Mouse (Mus musculus) retina, postnatal 7 days (tissue): Measurements from ENCODE around the gene Hand2.
A peak's percentile ranks its signal among the peaks of the same experiment; 100 is the strongest.

Experiments used
- DNase-seq: peaks from one replicate; pipeline ENCODE4 v3.0.0-alpha.2; 2012; ENCODE audit warnings: low read depth, low spot score

The Hand2 gene

GRCm38 (mm10) chr8:57342386-57343090 lies 21.8 kb downstream of the Hand2 start:
- DNase-seq, result no peak

DNA sequence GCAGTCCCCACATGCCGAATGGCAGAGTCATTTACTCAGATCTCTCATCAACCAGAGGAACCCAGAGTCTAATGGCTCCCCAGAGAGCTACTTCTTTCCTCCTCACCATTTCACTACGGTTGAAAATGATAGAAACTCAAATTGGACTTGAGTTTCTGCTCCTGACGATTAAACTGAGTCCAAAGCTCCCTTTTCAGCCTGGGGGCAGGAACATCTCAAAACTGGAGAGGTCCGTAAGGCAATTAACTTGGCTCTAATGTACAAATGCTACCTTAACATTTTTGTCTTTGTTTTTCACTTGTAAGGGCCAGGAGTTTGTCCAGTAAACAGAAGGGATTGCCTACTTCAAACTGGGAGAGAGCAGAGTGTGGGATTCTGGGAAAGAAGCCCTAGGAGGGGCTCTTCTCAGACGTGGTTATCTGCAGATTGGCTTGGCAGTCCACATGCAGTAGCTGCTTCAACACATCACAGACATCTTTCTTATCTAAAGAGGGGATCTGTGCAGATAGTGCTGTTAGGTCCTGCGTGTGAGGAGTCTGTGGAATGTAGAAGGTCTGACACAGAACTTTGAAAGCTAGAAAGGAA lies 23.0 kb downstream of the Hand2 start:
- DNase-seq, result no peak

DNA sequence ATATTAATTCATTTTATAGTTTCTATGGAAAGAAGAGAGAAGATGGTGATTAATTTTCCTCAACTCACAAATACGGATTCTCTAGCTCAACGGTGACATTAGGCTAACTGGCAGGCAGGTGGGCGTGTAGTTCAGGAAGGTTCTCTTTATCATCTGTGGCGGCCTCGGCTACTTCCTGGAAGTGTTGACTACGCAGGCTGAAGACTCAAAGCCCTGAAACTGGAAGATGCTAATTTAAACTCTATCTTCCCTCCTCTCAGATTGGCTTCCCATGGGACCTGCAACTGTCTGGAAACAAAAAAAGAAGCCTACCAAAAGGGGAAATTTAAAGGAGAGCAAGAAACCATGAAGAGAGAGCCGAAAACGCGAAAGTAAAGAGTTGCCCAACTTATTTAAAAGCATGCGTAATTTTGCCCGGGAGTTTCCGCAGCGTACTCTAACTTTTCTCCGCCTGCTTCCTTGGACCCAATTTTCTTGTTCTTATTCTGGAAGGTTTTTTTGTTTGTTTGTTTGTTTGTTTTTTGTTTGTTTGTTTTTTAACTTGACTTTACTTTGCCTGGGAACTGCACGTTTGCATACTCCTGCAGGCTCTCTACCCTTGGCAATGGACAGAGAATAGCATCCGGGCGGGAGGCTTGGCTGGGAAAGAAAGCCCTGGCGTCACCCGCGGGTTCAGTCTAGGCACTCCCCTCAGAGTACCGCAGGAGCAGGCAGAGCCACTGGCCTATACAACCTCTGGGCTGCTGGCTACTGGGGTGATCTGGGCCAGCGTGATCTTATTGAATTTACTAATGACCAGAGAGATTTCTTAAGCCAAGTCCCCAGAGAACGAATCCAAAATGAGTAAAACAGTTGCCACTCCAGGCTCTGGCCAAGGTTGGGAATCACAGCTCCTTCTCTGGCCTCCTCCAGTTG lies 24.4 kb downstream of the Hand2 start:
- DNase-seq, result no peak

DNA sequence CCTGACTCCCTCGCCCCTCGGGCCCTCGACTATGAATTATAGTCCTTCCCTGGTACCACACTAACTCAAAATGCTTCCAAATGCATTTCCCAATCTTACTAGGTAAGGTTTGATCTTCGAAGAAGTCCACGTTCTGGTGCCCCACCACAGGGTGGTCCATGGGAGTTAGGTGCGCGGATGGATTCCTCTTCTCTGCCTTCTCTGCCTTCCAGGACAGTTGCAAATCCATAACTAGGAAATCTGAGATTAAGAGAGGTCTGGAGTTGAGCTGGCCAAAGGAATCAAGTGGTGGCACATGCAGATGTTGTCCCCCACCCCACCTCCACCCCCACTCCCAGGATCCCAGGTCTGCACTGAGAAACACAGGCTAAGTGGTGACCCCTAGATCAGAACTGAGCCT lies 25.6 kb downstream of the Hand2 start:
- DNase-seq, result no peak

DNA sequence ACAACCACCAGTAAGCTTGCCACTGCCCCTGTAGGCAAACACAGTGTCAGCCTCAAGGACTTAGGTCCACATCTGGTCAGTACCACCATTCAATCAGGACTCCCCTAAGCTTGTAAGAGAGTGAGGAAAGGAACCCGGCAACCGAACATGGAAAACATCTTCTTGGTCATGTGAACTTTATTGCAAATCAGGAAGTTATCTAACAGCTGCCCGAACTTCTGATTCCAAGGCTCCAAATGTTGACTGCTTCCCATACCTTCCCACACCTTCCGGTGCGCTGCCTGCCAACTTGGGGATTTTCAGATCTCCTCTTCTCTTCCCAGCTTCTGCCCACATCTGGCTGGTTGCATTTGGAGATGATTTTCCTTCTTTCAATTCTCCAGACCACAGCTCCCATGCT lies 26.4 kb downstream of the Hand2 start:
- DNase-seq, result no peak

DNA sequence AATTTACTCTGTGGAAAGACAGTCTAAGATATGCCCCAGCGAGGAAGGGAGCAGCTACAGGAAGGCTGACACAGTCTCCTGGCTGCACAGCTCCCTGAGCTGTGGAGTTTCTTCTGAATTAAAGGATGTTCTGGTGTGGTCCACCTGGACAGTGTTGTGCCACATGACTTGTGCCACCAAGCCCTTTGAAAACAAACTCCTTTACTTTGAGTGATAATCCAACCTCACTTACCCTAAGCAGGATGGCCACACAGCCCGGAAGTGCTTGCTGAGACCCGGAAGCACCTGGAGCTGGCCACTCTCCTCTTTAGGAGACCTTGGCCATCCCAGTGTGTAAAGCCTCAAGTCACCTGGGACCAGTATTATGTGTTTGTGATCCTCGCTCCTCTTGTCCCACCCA lies 27.5 kb downstream of the Hand2 start:
- no peak for DNase-seq

- no peak for DNase-seq
Measured at GRCm38 (mm10) chr8:57348866-57349520, 28.2 kb downstream of the Hand2 start.

- DNase-seq, result no peak
Measured at GRCm38 (mm10) chr8:57351861-57352260, 31.1 kb downstream of the Hand2 start.

GRCm38 (mm10) chr8:57353346-57354305 lies 32.8 kb downstream of the Hand2 start:
- peak; percentile 31 for DNase-seq

DNA sequence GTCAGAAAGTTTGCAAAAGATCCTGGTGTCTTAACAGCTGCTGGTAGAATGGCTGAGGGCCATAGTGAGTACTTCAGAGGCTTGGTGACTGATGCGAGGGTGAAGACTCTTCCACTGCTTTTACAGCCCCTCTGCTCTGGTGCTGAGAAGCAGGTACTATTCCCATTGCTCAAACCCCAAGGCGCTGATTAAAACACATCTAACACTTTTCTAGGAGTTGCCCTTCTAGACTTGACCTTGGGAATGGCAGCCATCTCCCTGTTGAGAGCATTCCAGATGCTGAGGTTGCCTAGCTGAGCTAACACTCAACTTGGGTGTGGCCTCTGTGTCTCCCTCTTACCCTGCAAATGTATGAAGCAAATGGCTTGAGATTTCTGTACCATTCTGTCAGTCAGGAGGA lies 34.1 kb downstream of the Hand2 start:
- DNase-seq, result no peak

DNA sequence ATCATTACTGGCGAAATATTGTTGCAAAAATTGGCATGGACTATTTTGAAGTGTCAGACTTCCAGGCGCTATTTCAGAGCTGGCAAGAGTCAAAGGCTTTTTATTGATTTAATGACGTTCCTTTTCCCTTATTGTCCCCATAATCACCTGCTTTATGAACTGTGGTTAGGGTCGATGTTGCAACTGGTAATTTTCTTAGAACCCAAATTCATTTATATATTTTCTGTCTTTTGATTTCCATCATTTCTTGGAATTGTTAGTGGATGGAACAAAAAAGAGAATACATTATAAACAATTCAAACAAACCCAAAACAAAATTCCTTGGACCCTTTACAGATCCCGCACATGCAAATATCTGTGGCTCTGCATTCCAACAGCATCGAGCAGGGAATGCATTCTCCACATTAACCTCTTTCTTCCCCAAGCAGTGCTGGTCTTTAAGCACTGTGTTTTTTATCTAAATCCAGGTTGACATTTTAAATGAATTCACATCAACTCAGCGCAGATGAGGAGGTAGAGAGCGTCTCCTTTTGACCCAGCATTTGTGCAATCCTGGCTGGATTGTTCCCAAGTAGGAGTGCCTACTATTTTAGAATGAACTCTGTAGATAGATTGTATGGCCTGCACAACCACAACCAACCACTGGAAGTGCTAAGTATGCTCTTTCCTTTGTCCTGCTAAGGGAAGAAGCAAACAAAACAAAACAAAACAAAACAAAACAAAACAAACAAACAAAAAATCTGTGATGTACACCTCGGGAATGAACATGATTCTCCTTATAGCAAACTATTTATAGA lies 35.9 kb downstream of the Hand2 start:
- DNase-seq, result no peak

GRCm38 (mm10) chr8:57360493-57360892 lies 39.7 kb downstream of the Hand2 start:
- DNase-seq, result no peak

DNA sequence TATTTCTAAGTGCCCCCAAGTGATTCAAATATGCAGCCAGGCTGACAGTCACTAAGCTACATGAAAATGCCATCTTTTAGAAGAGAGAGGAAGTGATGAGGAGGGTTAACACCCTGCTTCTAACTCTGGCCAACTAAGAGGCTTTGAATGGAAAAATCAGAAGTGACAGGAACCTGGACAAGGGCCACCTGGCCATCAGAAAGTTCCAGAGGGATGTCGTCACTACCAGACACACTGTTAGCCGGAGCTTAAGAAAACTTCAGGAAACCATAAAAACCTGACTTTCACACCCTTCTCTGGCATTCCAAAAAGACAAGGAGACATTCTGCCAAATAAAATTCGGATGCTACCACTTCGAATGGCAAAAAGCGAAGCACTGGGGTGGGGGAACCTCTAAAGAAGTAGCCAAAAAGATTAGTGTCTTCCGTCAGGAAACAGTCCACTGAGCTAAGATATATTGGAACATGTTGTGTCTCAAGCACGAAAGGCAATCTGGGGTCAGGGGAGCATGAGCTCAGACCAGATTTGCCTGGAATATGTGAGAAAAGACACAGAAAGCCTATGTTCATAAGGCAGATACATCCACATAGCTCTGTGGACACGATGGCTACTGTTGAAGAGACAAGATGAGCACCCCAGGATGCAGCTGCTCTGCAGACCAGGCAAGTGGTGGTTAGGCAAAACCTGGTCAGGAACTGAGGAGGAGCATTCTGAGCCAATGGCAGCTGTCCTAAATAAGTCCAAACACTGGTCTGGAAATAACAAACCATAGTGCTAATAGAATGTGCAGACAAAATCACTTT lies 40.4 kb downstream of the Hand2 start:
- no peak for DNase-seq

DNA sequence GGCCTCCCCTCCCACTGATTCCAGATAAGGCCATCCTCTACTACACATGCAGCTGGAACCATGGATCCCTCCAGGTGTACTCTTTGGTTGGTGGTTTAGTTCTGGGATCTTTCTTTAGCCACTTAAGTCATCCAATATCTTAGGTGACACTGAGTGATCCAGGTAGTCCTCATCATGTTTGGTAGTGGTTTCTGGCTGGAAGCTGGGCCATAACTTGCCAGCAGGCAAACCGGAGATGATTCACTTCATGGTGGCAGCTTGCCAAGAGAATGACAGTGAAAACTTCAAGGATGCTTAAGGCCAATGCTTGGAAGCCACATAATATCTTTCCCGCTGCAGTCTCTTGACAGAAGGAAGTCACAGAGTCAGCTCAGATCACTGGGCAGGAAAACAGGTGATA lies 42.1 kb downstream of the Hand2 start:
- no peak for DNase-seq

DNA sequence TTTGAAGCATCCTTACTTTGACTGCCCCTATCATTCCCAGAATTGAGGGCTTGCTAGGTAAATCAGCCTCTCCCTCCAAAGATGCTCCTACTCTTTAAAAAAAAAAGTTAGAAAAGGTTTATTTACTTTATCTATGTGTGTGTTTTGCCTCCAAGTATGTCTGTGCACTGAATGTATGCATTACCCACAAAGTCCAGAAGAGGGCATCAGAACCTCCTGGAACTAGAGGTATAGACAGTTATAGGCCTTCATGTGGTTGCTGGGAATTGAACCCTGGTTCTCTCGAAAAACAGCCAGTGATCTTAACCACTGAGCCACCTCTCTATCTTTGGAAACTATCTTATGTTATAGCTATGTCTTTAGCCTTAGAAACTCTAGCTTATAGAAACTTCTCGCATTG lies 53.3 kb downstream of the Hand2 start:
- no peak for DNase-seq
